8 mouse cellular contexts compared by ENCODE assay signal in the genomic region with DNA sequence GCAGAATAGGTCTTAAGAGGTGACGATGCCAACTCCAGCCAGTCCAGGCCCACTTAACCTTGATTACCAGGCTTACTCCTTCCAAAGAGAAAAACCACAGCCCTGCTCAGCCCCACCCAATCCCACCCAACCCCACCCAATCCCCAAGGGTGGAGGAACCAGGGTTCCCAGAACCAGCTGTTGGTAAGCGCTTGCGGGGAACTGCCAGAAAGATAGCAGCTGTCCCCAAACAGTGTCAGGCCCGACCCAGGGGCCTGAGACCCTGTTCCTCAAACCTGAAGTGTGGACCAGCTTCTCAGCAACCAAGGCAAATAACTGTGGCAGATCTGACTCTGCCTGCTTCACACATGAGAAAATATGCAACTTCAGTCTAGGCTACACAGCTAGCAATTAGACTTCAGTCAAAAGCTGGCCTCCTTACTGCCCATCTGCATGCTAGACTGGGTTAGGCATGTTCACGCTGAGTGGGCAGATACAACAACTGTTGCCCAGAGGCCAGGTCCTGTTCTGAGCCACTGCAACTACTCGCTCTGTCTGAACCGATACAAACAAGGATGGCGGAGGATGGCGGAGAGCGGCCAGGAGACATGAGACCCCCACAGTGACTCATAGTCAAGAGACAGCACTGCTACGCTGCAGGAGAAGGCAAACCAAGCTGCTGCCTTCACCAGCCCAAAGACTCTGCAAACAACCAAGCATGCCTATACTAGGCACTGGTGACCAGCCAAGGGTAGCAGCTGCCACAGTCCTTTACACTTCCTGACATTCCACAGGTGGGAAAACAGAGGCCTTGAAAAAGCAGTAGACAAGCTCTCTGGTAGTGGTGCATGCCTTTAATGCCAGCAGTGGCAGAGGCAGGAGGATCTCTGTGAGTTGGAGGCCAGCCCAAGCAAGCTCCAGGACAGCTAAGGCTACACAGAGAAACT. TPM values are rescaled to one million over a fixed set of nuclear protein-coding genes. Genes with fewer than 3 reads are reported as not detected.
DNase-seq lines count a peak whose midpoint lies in the region; ATAC-seq lines count a peak whose summit lies in the region.

No protein-coding gene starts in this region.

- no peak overlapping the region for H3K9ac ChIP-seq in embryonic facial prominence, embryonic 13.5 days
- H3K9ac ChIP-seq in liver, embryonic 11.5 days (ENCODE audit: low read depth, low read length), result peak overlapping the region; percentile 27

- 0 out of 2 replicates have a peak overlapping the region, but pooled peaks have one; percentile 9 for H3K27ac ChIP-seq in embryonic facial prominence, embryonic 13.5 days
- peak overlapping the region; percentile 72 for H3K27ac ChIP-seq in liver, embryonic 11.5 days (ENCODE audit: low read depth, low read length)

- no peak overlapping the region for H3K4me3 ChIP-seq in embryonic facial prominence, embryonic 13.5 days
- H3K4me3 ChIP-seq in liver, embryonic 11.5 days (ENCODE audit: low read depth, low read length), result peak overlapping the region; percentile 16

- 76% methylated on average over 11 of the region's 11 CpGs for WGBS in embryonic facial prominence, embryonic 13.5 days
- 44% methylated on average over 11 of the region's 11 CpGs for WGBS in liver, embryonic 11.5 days

- peak; percentile 89 for DNase-seq in heart, adult 11 months
- DNase-seq in heart, postnatal 4 days, result no peak
- DNase-seq in 416B (ENCODE audit: low read depth), result peak; percentile 21
- DNase-seq in liver, embryonic 11.5 days (ENCODE audit: low spot score), result peak; percentile 56
- no peak for DNase-seq in urinary bladder, postnatal 4 days (ENCODE audit: low spot score in 2 of 2)
- DNase-seq in lung, postnatal 25 days (ENCODE audit: low spot score), result no peak

- H3K4me2 ChIP-seq in embryonic facial prominence, embryonic 13.5 days, result peak overlapping the region; percentile 23; the same call in 1 of the 2 replicates
- H3K4me2 ChIP-seq in liver, embryonic 11.5 days, result peak overlapping the region; percentile 66

- no peak for ATAC-seq in embryonic facial prominence, embryonic 13.5 days (ENCODE audit: insufficient number of reproducible peaks, insufficient read depth, low FRiP score, low TSS enrichment, low read depth)
- peak; percentile 52 for ATAC-seq in liver, embryonic 11.5 days (replicated peaks; ENCODE audit: low FRiP score)
- ATAC-seq in erythroid progenitor cell, adult 5-6 weeks (replicated peaks; ENCODE audit: low FRiP score, poor library complexity, severe bottlenecking), result no peak

- no peaks in the 10 kb centered on the region for H3K9me3 ChIP-seq in embryonic facial prominence, embryonic 13.5 days
- H3K9me3 ChIP-seq in liver, embryonic 11.5 days (ENCODE audit: control insufficient read depth, low read length), result no peaks in the 10 kb centered on the region

- H3K36me3 ChIP-seq in embryonic facial prominence, embryonic 13.5 days, result no peaks in the 10 kb centered on the region
- H3K36me3 ChIP-seq in liver, embryonic 11.5 days (ENCODE audit: control insufficient read depth, insufficient read depth, low read length), result no peaks in the 10 kb centered on the region

- peaks cover 76% of the 10 kb centered on the region for H3K4me1 ChIP-seq in embryonic facial prominence, embryonic 13.5 days
- H3K4me1 ChIP-seq in liver, embryonic 11.5 days (replicated peaks; ENCODE audit: control insufficient read depth, insufficient read depth, low read length), result peaks cover 70% of the 10 kb centered on the region

- no peaks in the 10 kb centered on the region for H3K27me3 ChIP-seq in embryonic facial prominence, embryonic 13.5 days
- no peaks in the 10 kb centered on the region for H3K27me3 ChIP-seq in liver, embryonic 11.5 days (replicated peaks; ENCODE audit: control insufficient read depth, insufficient read depth, low read length)

RNA-seq across cellular contexts. Expression of a gene that starts 4.0 kb away (rescaled TPM):
- 10 to 100 TPM; 25.9 to 28.6 TPM for total RNA-seq in heart, postnatal 4 days (2021)
- polyA plus RNA-seq in embryonic facial prominence, embryonic 13.5 days (2015; fragmentation: Nextera tagmentation; extraction: Ambion mirVana), result 87.6 and 91.1 TPM in 2 replicates
- 65.3 and 68.1 TPM in 2 replicates for polyA plus RNA-seq in liver, embryonic 11.5 days (2014; fragmentation: Nextera tagmentation; extraction: Ambion mirVana)
- total RNA-seq in erythroid progenitor cell, adult 5-6 weeks (2015; ENCODE audit: low replicate concordance), result 8.8 and 13.3 TPM in 2 replicates
- total RNA-seq in erythroid progenitor cell, adult 5-6 weeks (2017; ENCODE audit: low replicate concordance), result 4.4 and 7.9 TPM in 2 replicates

RNA-seq across cellular contexts. Expression of a gene that starts 51.0 kb away (rescaled TPM):
- 10 to 100 TPM; 15.3 to 17.3 TPM for total RNA-seq in heart, postnatal 4 days (2021)
- 99.4 and 119 TPM in 2 replicates for polyA plus RNA-seq in embryonic facial prominence, embryonic 13.5 days (2015; fragmentation: Nextera tagmentation; extraction: Ambion mirVana)
- polyA plus RNA-seq in liver, embryonic 11.5 days (2014; fragmentation: Nextera tagmentation; extraction: Ambion mirVana), result 78.2 and 84.8 TPM in 2 replicates
- 162 and 195 TPM in 2 replicates for total RNA-seq in erythroid progenitor cell, adult 5-6 weeks (2015; ENCODE audit: low replicate concordance)
- total RNA-seq in erythroid progenitor cell, adult 5-6 weeks (2017; ENCODE audit: low replicate concordance), result 261 and 301 TPM in 2 replicates

Comparison
In these comparisons a context has a peak if more than half of its experiments do, and no peak if none do; other contexts are left out.
1. DNase-seq: peak in heart, adult 11 months (single experiment), 416B (single experiment) and liver, embryonic 11.5 days (single experiment); none in heart, postnatal 4 days (single experiment), urinary bladder, postnatal 4 days (0 of 2) and lung, postnatal 25 days (single experiment).
2. RNA of a gene that starts 51.0 kb away (total RNA-seq): 162 to 301 TPM in erythroid progenitor cell, adult 5-6 weeks; 15.3 to 17.3 TPM in heart, postnatal 4 days; every median in the first group is over 4 times any median in the second.